7 mouse cellular contexts compared by ENCODE assay signal in the genomic region with DNA sequence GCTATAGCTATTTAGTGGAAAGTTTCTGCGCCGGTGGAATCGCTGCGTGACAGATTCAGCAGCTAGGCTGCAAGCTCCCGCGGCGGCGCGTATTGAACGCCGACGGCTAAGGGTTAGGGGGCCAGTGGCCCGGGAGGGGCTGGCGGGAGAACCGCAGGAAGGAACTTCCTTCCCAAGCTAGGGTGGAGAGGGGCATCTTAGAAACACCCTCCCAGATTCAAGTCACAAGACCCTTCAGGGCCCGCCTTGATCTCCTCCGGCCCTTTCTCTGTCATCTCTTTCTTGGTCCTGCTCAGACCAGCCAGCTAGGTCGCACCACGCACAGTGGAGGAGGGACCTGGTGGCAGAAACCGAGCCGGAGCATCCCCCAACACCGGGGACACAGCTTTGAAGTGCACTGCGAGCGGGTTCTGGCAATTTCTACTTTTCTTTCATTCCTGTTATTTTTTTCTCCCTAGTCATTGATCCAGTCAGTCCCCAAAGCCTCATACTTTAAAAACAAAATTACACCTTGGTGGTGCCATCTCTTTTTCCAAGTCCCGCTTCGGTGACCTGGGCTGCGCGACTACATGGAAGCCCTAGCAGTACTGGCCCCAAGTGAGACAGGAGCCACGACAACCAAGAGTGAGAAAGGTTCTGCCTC. TPM values are rescaled to one million over a fixed set of nuclear protein-coding genes. Genes with fewer than 3 reads are reported as not detected.
DNase-seq lines count a peak whose midpoint lies in the region; ATAC-seq and TF ChIP-seq lines count a peak whose summit lies in the region.

No protein-coding gene starts in this region.

- peak overlapping the region; percentile 72 for H3K27ac ChIP-seq in heart, embryonic 16.5 days (ENCODE audit: low read length)
- no peak overlapping the region for H3K27ac ChIP-seq in liver, adult 2 months (replicated peaks; ENCODE audit: insufficient read depth, low read depth, low read length)
- peak overlapping the region; percentile 53 for H3K27ac ChIP-seq in neural tube, embryonic 12.5 days

- TF ChIP-seq POLR2A in liver, adult 2 months (IDR thresholded peaks at IDR 0.05; ENCODE audit: extremely low read depth, insufficient read depth, low read length): no peak

- peak overlapping the region; percentile 80 for H3K9ac ChIP-seq in heart, embryonic 16.5 days (ENCODE audit: low read length)
- peak overlapping the region; percentile 13; the same call in 1 of the 2 replicates for H3K9ac ChIP-seq in liver, adult 2 months (ENCODE audit: low read depth, low read length)
- H3K9ac ChIP-seq in neural tube, embryonic 12.5 days: peak overlapping the region; percentile 69

- H3K9me3 ChIP-seq in heart, embryonic 16.5 days (replicated peaks; ENCODE audit: control insufficient read depth, low read length): no peaks in the 10 kb centered on the region
- H3K9me3 ChIP-seq in neural tube, embryonic 12.5 days: no peaks in the 10 kb centered on the region

- H3K4me2 ChIP-seq in heart, embryonic 16.5 days (ENCODE audit: low read depth, low read length): peak overlapping the region; percentile 87
- peak overlapping the region; percentile 92 for H3K4me2 ChIP-seq in neural tube, embryonic 12.5 days (replicated peaks)

- WGBS in heart, embryonic 16.5 days: 1% methylated on average over 29 of the region's 29 CpGs
- WGBS in liver, adult 2 months: 2% methylated on average over 29 of the region's 29 CpGs
- under 1% methylated on average over 29 of the region's 29 CpGs for WGBS in neural tube, embryonic 12.5 days

- H3K79me2 ChIP-seq in liver, adult 2 months (ENCODE audit: control insufficient read depth, insufficient read depth, low read length): no peaks in the 10 kb centered on the region

- DNase-seq in lung, adult 18-20 months: peak; percentile 11 to 22
- no peak for DNase-seq in lung, postnatal 25 days (ENCODE audit: low spot score)
- DNase-seq in embryo, embryonic 11 days: peak; percentile 78
- no peak for DNase-seq in liver, adult 2 months (ENCODE audit: extremely low read depth, low read depth, low spot score)
- no peak for DNase-seq in c-Kit-positive CD71-positive TER-119-positive erythroid progenitor cells, embryonic 14.5 days (ENCODE audit: low spot score)

- no peak for TF ChIP-seq CTCF in liver, adult 2 months (IDR thresholded peaks at IDR 0.05; ENCODE audit: low read depth, low read length)

- H3K36me3 ChIP-seq in heart, embryonic 16.5 days (ENCODE audit: control insufficient read depth, insufficient read depth): no peaks in the 10 kb centered on the region
- no peaks in the 10 kb centered on the region for H3K36me3 ChIP-seq in liver, adult 2 months (ENCODE audit: control insufficient read depth, insufficient read depth, low read length)
- no peaks in the 10 kb centered on the region for H3K36me3 ChIP-seq in neural tube, embryonic 12.5 days

- peak overlapping the region; percentile 82 for H3K4me3 ChIP-seq in heart, embryonic 16.5 days (ENCODE audit: low read length)
- peak overlapping the region; percentile 41 for H3K4me3 ChIP-seq in liver, adult 2 months (ENCODE audit: insufficient read depth, low read depth, low read length)
- H3K4me3 ChIP-seq in neural tube, embryonic 12.5 days: peak overlapping the region; percentile 69

- H3K4me1 ChIP-seq in heart, embryonic 16.5 days (ENCODE audit: control insufficient read depth, insufficient read depth, low read length): peaks cover 12% of the 10 kb centered on the region
- H3K4me1 ChIP-seq in liver, adult 2 months (ENCODE audit: control insufficient read depth, insufficient read depth, low read length): peaks cover 6% of the 10 kb centered on the region; the same call in 1 of the 2 replicates
- H3K4me1 ChIP-seq in neural tube, embryonic 12.5 days: peaks cover 41% of the 10 kb centered on the region

- peaks cover 11% of the 10 kb centered on the region for H3K27me3 ChIP-seq in heart, embryonic 16.5 days (ENCODE audit: control insufficient read depth, insufficient read depth, low read length)
- peaks cover 12% of the 10 kb centered on the region; the same call in 1 of the 2 replicates for H3K27me3 ChIP-seq in liver, adult 2 months (ENCODE audit: control insufficient read depth, insufficient read depth, low read length)
- H3K27me3 ChIP-seq in neural tube, embryonic 12.5 days (replicated peaks): no peaks in the 10 kb centered on the region; the same call in 1 of the 2 replicates

- peak; percentile 43; the same call in 1 of the 2 replicates for ATAC-seq in heart, embryonic 16.5 days (replicated peaks; ENCODE audit: extremely low read depth, insufficient read depth, low FRiP score)
- ATAC-seq in neural tube, embryonic 12.5 days (ENCODE audit: low FRiP score, low read depth): peak; percentile 37

RNA-seq across cellular contexts. Expression of a gene that starts 1.1 kb away (rescaled TPM):
- polyA plus RNA-seq in heart, embryonic 16.5 days (2015; fragmentation: Nextera tagmentation; extraction: Ambion mirVana): 5.4 and 12.6 TPM in 2 replicates
- total RNA-seq in liver, adult 2 months (2014; rRNA removed): 6.5 and 7.8 TPM in 2 replicates
- 1.4 and 1.5 TPM in 2 replicates for polyA plus RNA-seq in liver, adult 2 months (2012; rRNA removed)
- polyA plus RNA-seq in neural tube, embryonic 12.5 days (2016; fragmentation: Nextera tagmentation; extraction: Ambion mirVana): 26.7 and 27.4 TPM in 2 replicates

Comparison
In these comparisons a context has a peak if more than half of its experiments do, and no peak if none do; other contexts are left out.
1. DNase-seq: peak in lung, adult 18-20 months (2 of 2) and embryo, embryonic 11 days (single experiment); none in lung, postnatal 25 days (single experiment), liver, adult 2 months (single experiment) and c-Kit-positive CD71-positive TER-119-positive erythroid progenitor cells, embryonic 14.5 days (single experiment).
2. H3K9ac ChIP-seq: peak in every context shown above with its lines; median percentile 80 in heart, embryonic 16.5 days; 69 in neural tube, embryonic 12.5 days; 13 in liver, adult 2 months.
3. Peak in every context shown above with its lines, with median percentiles within 50 percentile points of each other: H3K4me3 ChIP-seq.